Mouse (Mus musculus) embryonic fibroblast, embryonic 13.5 days (primary cell): Measurements from ENCODE around the gene Bach2.

Source experiments
- CTCF ChIP-seq: IDR thresholded peaks from 2 replicates; pipeline ENCODE4 v1.5.1; 2011; ENCODE audit warnings: mild to moderate bottlenecking, control low read depth, low read length, moderate library complexity, borderline replicate concordance; ENCODE audit not compliant: insufficient read depth
- POLR2A ChIP-seq: IDR thresholded peaks from 2 replicates; pipeline ENCODE4 v1.6.1; 2011; ENCODE audit warnings: low read depth, mild to moderate bottlenecking, control low read depth, low read length, moderate library complexity

DNA sequence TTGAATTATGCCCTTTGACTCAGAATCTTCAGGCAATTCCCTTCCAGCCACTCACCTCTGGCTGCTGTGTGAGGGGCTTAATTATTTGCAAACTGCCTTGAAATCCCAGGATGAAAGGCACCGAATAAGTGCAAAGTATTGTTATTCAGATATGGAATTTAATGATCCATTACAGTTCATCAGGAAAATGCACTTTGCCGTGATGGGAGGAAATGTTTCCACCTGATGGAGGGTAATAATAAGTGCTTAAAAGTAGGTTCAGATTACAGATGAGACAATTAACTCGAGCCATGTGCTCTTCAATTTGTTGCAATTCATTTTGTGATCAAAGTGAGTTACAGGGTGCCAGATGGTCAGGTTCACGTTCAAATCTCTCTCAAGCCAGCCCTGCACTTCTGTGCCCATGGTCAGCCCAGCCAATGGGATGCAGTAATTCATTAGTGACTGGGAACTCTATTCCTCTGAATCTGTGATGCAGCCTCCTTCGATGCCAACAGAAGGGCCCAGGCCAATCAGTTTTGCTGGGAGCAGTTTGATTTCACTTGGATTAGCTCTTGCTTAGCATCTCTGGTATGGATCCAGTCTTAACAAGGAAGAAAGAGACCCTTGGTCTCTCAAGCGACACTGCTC, 2.9 kb downstream of the Bach2 start:
- TF ChIP-seq POLR2A (no peak), CTCF (no peak)
